Mouse (Mus musculus) frontal cortex, postnatal 14 days (tissue): ENCODE results near the gene Gm49337.
"Not testable (repeated sequence)": the region's sequence is repeated elsewhere in the genome, so short reads cannot be mapped to it uniquely, and the experiment has no call there.

ENCODE experiments used
- DNase-seq, 2 experiments: peaks; one replicate each; pipeline ENCODE4 v3.0.0; 2022; ENCODE audit warnings: low spot score in 2 of 2

Gm49337 gene

DNA sequence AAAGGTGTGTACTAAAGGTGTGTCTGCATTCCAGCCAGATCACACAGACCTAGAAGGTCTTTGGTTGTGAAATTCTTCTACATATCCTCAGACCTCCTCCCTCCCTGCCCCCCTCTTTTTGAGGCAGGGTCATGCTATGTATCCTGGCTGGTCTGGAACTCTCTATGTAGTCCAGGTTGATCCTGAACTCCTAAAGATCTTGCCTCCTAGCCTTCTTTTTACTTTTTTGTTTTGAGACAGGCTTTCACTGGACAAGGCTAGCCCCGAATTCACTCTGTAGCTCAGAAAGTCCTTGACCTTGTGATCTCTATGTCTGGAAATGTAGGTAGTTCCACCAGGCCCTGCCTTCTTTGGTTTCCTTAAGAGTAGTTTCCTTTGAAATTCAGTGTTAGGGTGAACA is 35.7 kb downstream of the Gm49337 start:
- no peak for DNase-seq

GRCm38 (mm10) chr4:116215895-116216605 is 42.9 kb downstream of the Gm49337 start:
- no peak for DNase-seq

GRCm38 (mm10) chr4:116217046-116217445 is 43.9 kb downstream of the Gm49337 start:
- no peak for DNase-seq

GRCm38 (mm10) chr4:116217661-116218060 is 44.5 kb downstream of the Gm49337 start:
- not testable (repeated sequence) for DNase-seq

DNA sequence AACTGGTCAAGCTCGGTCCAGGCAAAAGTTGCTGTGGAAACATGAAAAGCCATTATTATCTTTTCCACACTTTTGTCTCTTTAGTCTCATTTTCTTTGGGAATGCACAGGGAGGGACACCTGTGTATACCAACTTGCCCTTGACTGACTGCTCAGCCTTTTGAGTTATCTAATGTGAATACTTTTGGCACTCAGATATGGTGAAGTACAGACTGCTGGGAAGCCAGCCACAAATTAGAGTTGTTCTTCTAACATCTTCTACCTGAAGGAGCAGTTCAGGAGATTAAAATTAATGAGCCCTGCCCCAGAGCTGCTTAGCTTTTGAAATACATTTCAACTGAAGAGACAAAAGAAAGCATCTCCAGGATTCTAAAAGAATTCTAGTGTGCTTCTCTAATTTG is 45.9 kb downstream of the Gm49337 start:
- no peak for DNase-seq

DNA sequence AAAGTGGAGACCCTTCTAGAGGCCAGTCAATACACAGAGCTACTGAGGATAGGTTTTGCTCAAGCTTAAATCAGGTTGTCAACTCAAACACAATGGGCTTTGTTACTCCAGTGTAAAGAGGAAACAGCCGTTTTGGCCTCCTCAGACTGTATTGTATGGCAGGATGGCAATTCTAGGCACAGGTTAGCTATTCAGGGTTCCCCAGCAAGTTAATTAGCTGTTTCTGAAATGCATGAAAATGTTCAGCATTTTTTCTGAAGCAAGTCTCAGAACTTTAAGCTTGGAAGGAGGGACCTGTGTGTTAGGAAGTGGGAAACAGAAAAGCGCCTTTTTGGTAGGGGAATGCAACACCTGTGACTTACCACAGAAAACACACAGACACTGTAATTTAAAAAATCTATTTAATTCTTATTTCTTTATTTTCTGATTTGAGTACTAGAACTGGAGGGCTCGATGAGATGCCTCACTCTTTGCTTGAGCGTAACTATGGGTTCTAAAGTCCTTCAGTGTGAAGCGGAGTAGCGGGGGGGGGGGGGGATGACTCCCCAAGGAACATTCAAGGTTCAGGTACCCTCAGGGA is 47.0 kb downstream of the Gm49337 start:
- DNase-seq = no peak

GRCm38 (mm10) chr4:116220780-116221139 is 47.6 kb downstream of the Gm49337 start:
- DNase-seq = no peak

- peak; percentile 98 to 99 for DNase-seq
Measured at GRCm38 (mm10) chr4:116221140-116221851, 48.1 kb downstream of the Gm49337 start, which contains the start of gene Pik3r3. TSS of gene Pik3r3 (plus strand) at chr4:116221618.

GRCm38 (mm10) chr4:116221996-116222842 is 49.0 kb downstream of the Gm49337 start:
- peak in 1 of 2 experiments; percentile 16 for DNase-seq

- no peak for DNase-seq
Measured at GRCm38 (mm10) chr4:116222843-116223119, 49.6 kb downstream of the Gm49337 start.

GRCm38 (mm10) chr4:116243377-116243776 is 70.2 kb downstream of the Gm49337 start:
- DNase-seq = no peak

DNA sequence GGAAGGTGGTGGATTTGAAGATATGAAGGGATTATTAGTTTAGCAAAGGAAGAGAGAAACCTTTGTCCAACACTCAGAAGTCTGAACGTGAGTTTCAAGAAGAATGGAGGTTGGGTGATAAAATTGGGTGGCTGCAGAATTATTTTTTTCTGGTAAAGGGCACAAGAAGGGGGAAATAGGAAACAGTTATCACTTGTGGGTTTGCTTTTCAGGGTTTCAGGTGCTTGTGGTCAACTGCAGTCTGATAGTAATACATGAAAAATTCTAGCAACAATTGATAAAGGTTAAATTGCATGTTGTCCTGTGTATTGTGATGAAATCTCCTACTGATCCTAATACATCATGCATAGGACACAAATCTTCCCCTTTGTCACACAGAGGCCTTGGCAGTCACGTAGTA is 71.1 kb downstream of the Gm49337 start:
- DNase-seq = no peak

- DNase-seq = not testable (repeated sequence)
Measured at GRCm38 (mm10) chr4:116245926-116246325, 72.7 kb downstream of the Gm49337 start.

DNA sequence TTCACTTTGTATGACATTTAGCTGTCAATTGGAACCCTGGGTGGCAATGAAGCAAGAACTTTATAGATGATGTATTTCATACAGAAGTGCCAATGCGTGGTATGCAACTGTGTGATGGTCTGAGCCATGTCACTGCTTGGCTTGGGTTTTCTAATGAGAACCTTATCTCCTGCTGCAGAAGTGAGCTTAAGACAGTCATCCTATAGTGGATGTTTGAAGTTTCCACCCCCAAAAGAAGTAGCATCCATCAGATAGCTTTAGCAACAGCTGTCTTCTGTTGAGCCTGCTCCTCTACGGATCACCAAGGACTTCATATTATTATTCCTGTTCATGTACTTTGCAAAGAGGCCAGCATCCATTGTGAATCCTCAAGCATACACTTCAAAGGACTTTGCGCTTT is 76.8 kb downstream of the Gm49337 start:
- DNase-seq = no peak

DNA sequence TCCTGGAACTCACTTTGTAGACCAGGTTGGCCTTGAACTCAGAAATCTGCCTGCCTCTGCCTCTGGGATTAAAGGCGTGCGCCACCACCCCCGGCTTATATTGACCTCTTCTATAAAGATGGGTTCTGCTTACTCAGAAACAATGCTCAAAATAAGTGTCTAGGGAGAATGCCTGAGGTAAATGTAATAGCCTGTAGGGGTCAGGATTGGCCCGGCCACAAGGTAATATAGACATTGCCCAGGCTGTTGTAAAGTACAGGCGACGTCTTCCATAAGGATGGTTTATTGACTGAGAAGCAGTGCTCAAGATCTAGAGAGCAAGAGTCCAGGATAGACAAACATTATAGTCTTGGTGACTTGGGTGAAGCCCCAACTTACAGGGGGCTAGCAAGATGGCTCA is 95.0 kb downstream of the Gm49337 start:
- no peak for DNase-seq

GRCm38 (mm10) chr4:116282211-116282610 is 109.0 kb downstream of the Gm49337 start:
- DNase-seq = no peak

- DNase-seq = no peak
Measured at GRCm38 (mm10) chr4:116291561-116291960, 118.4 kb downstream of the Gm49337 start.

GRCm38 (mm10) chr4:116293296-116293695 is 120.1 kb downstream of the Gm49337 start:
- no peak for DNase-seq

- no peak for DNase-seq
Measured at GRCm38 (mm10) chr4:116300878-116301355, 127.7 kb downstream of the Gm49337 start.

DNA sequence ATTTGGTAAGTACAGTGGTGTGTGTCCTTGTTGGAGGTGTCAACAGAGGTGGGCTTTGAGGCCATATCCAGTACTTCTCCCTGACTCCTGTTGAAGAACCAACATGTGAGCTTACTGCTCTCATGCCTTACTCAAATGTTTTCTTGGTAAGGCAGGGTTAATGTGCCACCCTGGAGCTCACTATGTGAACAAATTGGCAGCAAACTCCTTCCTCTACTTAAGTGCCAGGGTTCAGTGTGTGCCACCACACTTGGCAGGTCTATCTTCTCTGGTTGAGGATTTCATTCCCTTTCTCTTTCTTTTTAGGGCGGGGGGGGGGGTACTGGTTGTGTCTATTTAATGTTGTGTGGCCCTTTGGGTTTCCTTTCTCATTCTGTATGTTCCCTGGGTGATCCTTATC is 131.4 kb downstream of the Gm49337 start:
- DNase-seq = no peak

DNA sequence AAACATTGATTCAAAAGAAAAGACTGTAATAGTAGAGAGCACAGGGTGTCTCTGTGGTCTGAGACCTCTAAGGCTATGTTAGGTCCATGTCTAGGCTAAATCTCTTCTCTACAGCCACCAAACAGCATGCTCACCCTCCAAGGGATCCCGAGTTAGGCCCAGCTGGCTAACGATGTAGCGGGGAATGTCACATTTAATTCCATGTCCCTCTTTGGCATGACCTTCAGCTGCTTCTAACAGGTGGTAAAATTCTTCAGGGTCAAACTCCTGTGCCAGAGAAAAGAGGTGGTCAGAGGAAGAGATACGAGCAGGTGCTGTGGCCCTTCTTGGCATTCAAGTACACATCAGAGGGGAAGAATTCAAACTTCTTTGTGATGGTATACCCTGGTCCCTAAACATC is 144.4 kb downstream of the Gm49337 start:
- DNase-seq = no peak

DNA sequence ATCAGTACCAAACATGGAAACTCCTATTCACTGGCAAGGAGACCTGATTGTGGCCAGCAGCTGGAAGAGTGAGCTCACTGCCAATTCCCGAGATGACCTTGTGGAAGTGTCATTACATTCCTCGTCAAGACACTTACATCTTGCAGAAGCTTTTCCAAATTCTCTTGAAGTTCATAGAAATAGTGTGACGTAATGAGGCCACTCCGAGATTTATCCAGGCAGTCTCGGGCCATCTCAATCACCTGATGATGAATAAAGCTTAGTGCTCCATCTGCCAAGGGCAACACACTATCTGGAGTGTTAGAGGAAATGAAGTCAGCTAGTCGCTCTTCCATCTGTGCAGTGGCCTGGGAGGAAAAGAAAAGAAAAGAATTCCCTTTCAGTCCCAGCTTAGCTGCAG is 148.9 kb downstream of the Gm49337 start:
- no peak for DNase-seq
